Mouse (Mus musculus) heart, embryonic 14.5 days (tissue): ENCODE results near the gene Cryga. TPM values are rescaled to one million over a fixed set of nuclear protein-coding genes. Genes with fewer than 3 reads are reported as not detected.
"Not testable (repeated sequence)": the region's sequence is repeated elsewhere in the genome, so short reads cannot be mapped to it uniquely, and the experiment has no call there.

Source experiments
- ATAC-seq: fragments of 200-750 bp; cut with Nextera tagmentation; 2 replicates; pipeline ENCODE4 v1.8.0; 2017; ENCODE audit warnings: low read depth, moderate TSS enrichment; ENCODE audit not compliant: insufficient number of reproducible peaks, insufficient read depth, low FRiP score
- H3K27ac ChIP-seq, 2 experiments: fragments of 200-500 bp in 1 of 2; fragments of 300-500 bp in 1 of 2; sonication (generic) in 1 of 2; replicated peaks in 1 of 2; 2 replicates each; pipeline ENCODE4 v1.5.1; 2012 to 2014; ENCODE audit warnings: low read depth in 2 of 2, low read length in 2 of 2, control low read depth in 1 of 2, mild to moderate bottlenecking in 1 of 2, mixed read lengths in 1 of 2; ENCODE audit not compliant: control insufficient read depth in 1 of 2, insufficient read depth in 1 of 2
- H3K27me3 ChIP-seq: fragments of 300-500 bp; sonication (generic); 2 replicates; pipeline ENCODE4 v1.6.1; 2014; ENCODE audit warnings: mild to moderate bottlenecking, low read length, control low read depth; ENCODE audit not compliant: control insufficient read depth, insufficient read depth
- H3K36me3 ChIP-seq: fragments of 300-500 bp; sonication (generic); 2 replicates; pipeline ENCODE4 v1.6.1; 2014; ENCODE audit warnings: mild to moderate bottlenecking, control low read depth, low read length, mixed read lengths; ENCODE audit not compliant: control insufficient read depth, insufficient read depth
- H3K4me1 ChIP-seq, 2 experiments: fragments of 200-500 bp in 1 of 2; fragments of 300-500 bp in 1 of 2; sonication (generic) in 1 of 2; 2 replicates each; pipeline ENCODE4 v1.6.1; 2012 to 2014; ENCODE audit warnings: low read length in 2 of 2, control low read depth in 1 of 2, mixed read lengths in 1 of 2; ENCODE audit not compliant: control insufficient read depth in 2 of 2, insufficient read depth in 2 of 2
- H3K4me2 ChIP-seq: fragments of 300-500 bp; sonication (generic); 2 replicates; pipeline ENCODE4 v1.6.1; 2014; ENCODE audit warnings: mild to moderate bottlenecking, low read length
- H3K4me3 ChIP-seq, 2 experiments: fragments of 200-500 bp in 1 of 2; fragments of 300-500 bp in 1 of 2; sonication (generic) in 1 of 2; 2 replicates each; pipeline ENCODE4 v1.5.1; 2012 to 2014; ENCODE audit warnings: low read length in 2 of 2, mild to moderate bottlenecking in 2 of 2, control low read depth in 1 of 2, low read depth in 1 of 2, moderate library complexity in 1 of 2; ENCODE audit not compliant: control insufficient read depth in 1 of 2, insufficient read depth in 1 of 2
- H3K9ac ChIP-seq: fragments of 300-500 bp; sonication (generic); 2 replicates; pipeline ENCODE4 v1.6.1; 2014; ENCODE audit warnings: mild to moderate bottlenecking, low read length
- H3K9me3 ChIP-seq: fragments of 300-500 bp; sonication (generic); 2 replicates; pipeline ENCODE4 v1.6.1; 2016; ENCODE audit warnings: low read length, control low read depth; ENCODE audit not compliant: control insufficient read depth
- WGBS: fragments of 180-500 bp; shearing (Covaris S2); extraction: QIAGEN DNeasy Blood & Tissue Kit; methylation state at CpG from one replicate; pipeline ENCODE4 v1.1.7; 2014; 5-methylcytosine and 5-hydroxymethylcytosine counted together
- polyA plus RNA-seq: library from polyadenylated mRNA; unstranded; fragments of >200 nt; fragmentation: Nextera tagmentation; extraction: Ambion mirVana; gene quantifications from 2 replicates; pipeline ENCODE4 v1.2.1, GENCODE M21; 2014

Cryga gene
- polyA plus RNA-seq, 1 experiment from 2014 or later = not detected

DNA sequence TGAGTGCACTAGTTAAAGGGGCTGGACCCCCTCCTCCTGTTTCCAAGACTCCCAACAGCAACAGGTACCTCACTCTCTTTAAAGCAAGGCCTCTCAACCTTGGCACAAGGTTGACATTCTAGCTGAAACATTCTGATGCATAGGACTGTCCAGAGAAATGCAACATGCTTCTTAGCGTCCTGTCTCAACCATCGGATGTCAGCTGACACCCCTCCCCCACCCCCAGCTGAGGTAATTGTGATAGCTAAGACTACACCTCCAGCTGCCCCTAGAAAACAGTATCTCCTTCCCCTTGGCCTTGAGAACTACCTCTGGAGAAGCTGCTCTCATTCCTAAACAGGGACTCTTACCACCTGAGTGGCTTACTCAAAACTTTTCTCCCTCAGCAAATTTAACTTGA is 51.0 kb downstream of the Cryga start:
- Histone ChIP-seq H3K9ac (no peak overlapping the region), H3K4me1 (peaks cover 0 to 5% of the 10 kb centered on the region in 2 experiments; a peak in 2 of 4 replicates), H3K9me3 (no peaks in the 10 kb centered on the region), H3K4me2 (no peak overlapping the region), H3K27me3 (no peaks in the 10 kb centered on the region), H3K27ac (no peak overlapping the region), H3K36me3 (no peaks in the 10 kb centered on the region), H3K4me3 (no peak overlapping the region)
- 8% methylated on average over 2 of the region's 2 CpGs for WGBS
- ATAC-seq = no peak

- WGBS = 61% methylated on average over 7 of the region's 7 CpGs
- H3K27me3 ChIP-seq = no peaks in the 10 kb centered on the region
- no peak overlapping the region for H3K4me2 ChIP-seq
- no peak overlapping the region for H3K4me3 ChIP-seq
- H3K9ac ChIP-seq = no peak overlapping the region
- H3K9me3 ChIP-seq = no peaks in the 10 kb centered on the region
- no peak overlapping the region for H3K27ac ChIP-seq
- H3K4me1 ChIP-seq = peaks cover 0 to 5% of the 10 kb centered on the region in 2 experiments; a peak in 2 of 4 replicates
- no peak for ATAC-seq
- H3K36me3 ChIP-seq = no peaks in the 10 kb centered on the region
Measured at GRCm38 (mm10) chr1:65051696-65052095, 51.5 kb downstream of the Cryga start.

- H3K9me3 ChIP-seq, H3K27ac ChIP-seq, H3K4me1 ChIP-seq, H3K4me3 ChIP-seq, H3K27me3 ChIP-seq, ATAC-seq, H3K4me2 ChIP-seq, H3K36me3 ChIP-seq, H3K9ac ChIP-seq: not testable (repeated sequence)
- 74% methylated on average over 10 of the region's 12 CpGs for WGBS
Measured at GRCm38 (mm10) chr1:65050952-65051351, 52.2 kb downstream of the Cryga start, which contains the start of gene Cryge. TSS of gene Cryge (minus strand) at chr1:65051149.

Other genes with a start within 250 kb of the Cryga start
- gene Plekhm3, start 146.5 kb downstream of the Cryga start, polyA plus RNA-seq = 8.4 and 9.0 TPM in 2 replicates
- 0.32 and 0.46 TPM in 2 replicates for gene Akr1cl, start 70.6 kb downstream of the Cryga start, polyA plus RNA-seq
- gene Cryge, start 52.2 kb downstream of the Cryga start, polyA plus RNA-seq = not detected in 2 replicates
- gene Crygd, start 39.9 kb downstream of the Cryga start, polyA plus RNA-seq = not detected in 2 replicates
- not detected in 2 replicates for gene Crygc, start 29.7 kb downstream of the Cryga start, polyA plus RNA-seq
- gene Crygb, start 21.1 kb downstream of the Cryga start, polyA plus RNA-seq = 0.57 and 1.3 TPM in 2 replicates
- not detected in 2 replicates for gene Gm28845, start 16.2 kb upstream of the Cryga start, polyA plus RNA-seq
- gene D630023F18Rik, start 19.8 kb upstream of the Cryga start, polyA plus RNA-seq = 0.23 and 0.43 TPM in 2 replicates
- 68.4 and 74.3 TPM in 2 replicates for gene Idh1, start 83.1 kb upstream of the Cryga start, polyA plus RNA-seq
- 9.5 TPM in 2 replicates for gene Pikfyve, start 83.3 kb upstream of the Cryga start, polyA plus RNA-seq
- gene Pth2r, start 178.7 kb upstream of the Cryga start, polyA plus RNA-seq = not detected in 2 replicates